Mouse (Mus musculus) heart, adult 18-20 months (tissue): ENCODE results near the gene Sec23ip. TPM values are rescaled to one million over a fixed set of nuclear protein-coding genes. Genes with fewer than 3 reads are reported as not detected.
"Not testable (repeated sequence)": the region's sequence is repeated elsewhere in the genome, so short reads cannot be mapped to it uniquely, and the experiment has no call there.

Experiments
- DNase-seq, 2 experiments: peaks; one replicate each; pipeline ENCODE4 v3.0.0; 2021 to 2022; ENCODE audit warnings: mixed read lengths in 1 of 2
- long read RNA-seq, 2 experiments: library from polyadenylated mRNA; stranded (forward); transcript quantifications; one replicate each; pipeline ENCODE4 v2.0.0; 2021
- total RNA-seq, 2 experiments: library from RNA; stranded (reverse); gene quantifications; 2 replicates each; pipeline ENCODE4 v1.2.3; 2021

The Sec23ip gene
- 10 to 100 TPM; 19.0 to 27.6 TPM for total RNA-seq
- long read RNA-seq, experiment 1, full-length matches to known transcripts = 5 of 12 reads
- long read RNA-seq, experiment 1, partial matches to known transcripts = 1 of 12 reads
- long read RNA-seq, experiment 1, other reads (novel, unspliced or antisense) = 6 of 12 reads
- long read RNA-seq, experiment 2, full-length matches to known transcripts = 1 of 5 reads
- long read RNA-seq, experiment 2, partial matches to known transcripts = 0 of 5 reads
- long read RNA-seq, experiment 2, other reads (novel, unspliced or antisense) = 4 of 5 reads

GRCm38 (mm10) chr7:128744684-128745485, at the start of gene Sec23ip:
Gene Sec23ip (plus strand): TSS chr7:128744943.
- DNase-seq = peak; percentile 99 to 100

GRCm38 (mm10) chr7:128699959-128700358, 44.8 kb upstream of the Sec23ip start:
- DNase-seq = not testable (repeated sequence)

- DNase-seq = peak; percentile 71 to 81
Observed at GRCm38 (mm10) chr7:128705735-128706134, 39.0 kb upstream of the Sec23ip start.

- DNase-seq = no peak
Observed at GRCm38 (mm10) chr7:128717991-128718390, 26.8 kb upstream of the Sec23ip start.

GRCm38 (mm10) chr7:128724761-128725160, 20.0 kb upstream of the Sec23ip start:
- DNase-seq = peak; percentile 76 to 80

GRCm38 (mm10) chr7:128725189-128725588, 19.6 kb upstream of the Sec23ip start:
- DNase-seq = no peak

GRCm38 (mm10) chr7:128726999-128727398, 17.7 kb upstream of the Sec23ip start:
- no peak for DNase-seq

- no peak for DNase-seq
Observed at GRCm38 (mm10) chr7:128727701-128728100, 17.0 kb upstream of the Sec23ip start.

GRCm38 (mm10) chr7:128728738-128729137, 16.0 kb upstream of the Sec23ip start:
- peak; percentile 40 to 44 for DNase-seq

- no peak for DNase-seq
Observed at GRCm38 (mm10) chr7:128731585-128731984, 13.2 kb upstream of the Sec23ip start.

- no peak for DNase-seq
Observed at GRCm38 (mm10) chr7:128738041-128738440, 6.7 kb upstream of the Sec23ip start.

GRCm38 (mm10) chr7:128739116-128739461, 5.7 kb upstream of the Sec23ip start:
- DNase-seq = peak in 1 of 2 experiments; percentile 26

- peak; percentile 68 to 71 for DNase-seq
Observed at GRCm38 (mm10) chr7:128739462-128740277, 5.1 kb upstream of the Sec23ip start.

GRCm38 (mm10) chr7:128740334-128740733, 4.4 kb upstream of the Sec23ip start, which contains the start of gene Mcmbp:
Gene Mcmbp (minus strand): TSS chr7:128740495.
- DNase-seq = peak; percentile 98

GRCm38 (mm10) chr7:128743898-128744297, 845 bp upstream of the Sec23ip start:
- no peak for DNase-seq

GRCm38 (mm10) chr7:128746151-128746550, 1.4 kb downstream of the Sec23ip start:
- no peak for DNase-seq

- peak; percentile 83 to 91 for DNase-seq
Observed at GRCm38 (mm10) chr7:128748758-128749157, 4.0 kb downstream of the Sec23ip start.

- no peak for DNase-seq
Observed at GRCm38 (mm10) chr7:128750296-128750695, 5.6 kb downstream of the Sec23ip start.

GRCm38 (mm10) chr7:128752012-128752411, 7.3 kb downstream of the Sec23ip start:
- no peak for DNase-seq

GRCm38 (mm10) chr7:128755396-128755795, 10.7 kb downstream of the Sec23ip start:
- no peak for DNase-seq

GRCm38 (mm10) chr7:128758948-128759347, 14.2 kb downstream of the Sec23ip start:
- no peak for DNase-seq

- no peak for DNase-seq
Observed at GRCm38 (mm10) chr7:128766696-128767095, 22.0 kb downstream of the Sec23ip start.

GRCm38 (mm10) chr7:128777201-128777600, 32.5 kb downstream of the Sec23ip start:
- DNase-seq = no peak
